Mouse (Mus musculus) embryonic fibroblast, embryonic 13.5 days (primary cell): ENCODE measurements around the gene Ttc39b.

Source experiments
- CTCF ChIP-seq: IDR thresholded peaks from 2 replicates; pipeline ENCODE4 v1.5.1; 2011; ENCODE audit warnings: mild to moderate bottlenecking, control low read depth, low read length, moderate library complexity, borderline replicate concordance; ENCODE audit not compliant: insufficient read depth
- POLR2A ChIP-seq: IDR thresholded peaks from 2 replicates; pipeline ENCODE4 v1.6.1; 2011; ENCODE audit warnings: low read depth, mild to moderate bottlenecking, control low read depth, low read length, moderate library complexity

DNA sequence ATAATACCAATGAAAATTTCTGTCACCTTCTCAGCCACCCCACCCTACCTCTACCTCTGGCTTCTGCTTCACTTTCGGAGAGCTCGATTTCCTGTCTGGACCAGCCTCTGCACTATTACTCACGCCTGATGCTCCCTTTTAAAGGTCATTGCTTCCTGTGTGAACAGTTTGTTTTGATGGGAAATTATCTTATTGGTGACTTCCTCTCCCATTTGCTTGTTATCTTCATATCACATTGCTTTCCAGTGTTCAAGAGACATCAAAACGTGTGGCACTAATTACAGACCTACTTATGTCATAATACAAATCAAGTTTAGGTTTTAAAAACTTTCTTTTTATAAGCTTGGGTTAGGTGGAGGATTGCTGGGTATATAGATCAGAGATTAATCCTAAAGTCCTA, 3.5 kb upstream of the Ttc39b start:
- TF ChIP-seq CTCF (no peak), POLR2A (no peak)
